Mouse (Mus musculus): ENCODE results near the gene Ovca2.

- TF ChIP-seq CTCF (IDR thresholded peaks at IDR 0.05; ENCODE audit: insufficient read depth, low read depth, low read length) (no peak), POLR2A (IDR thresholded peaks at IDR 0.05; ENCODE audit: insufficient read depth, low read depth, low read length) (0 out of 2 replicates have a peak, but pooled peaks have one; percentile 35)
Measured at GRCm38 (mm10) chr11:75173799-75174165, 4.9 kb downstream of the Ovca2 start.

Data from olfactory bulb, adult 2 months (tissue).